Mouse (Mus musculus): ENCODE results near the gene Gss.

Gene Gss

DNA sequence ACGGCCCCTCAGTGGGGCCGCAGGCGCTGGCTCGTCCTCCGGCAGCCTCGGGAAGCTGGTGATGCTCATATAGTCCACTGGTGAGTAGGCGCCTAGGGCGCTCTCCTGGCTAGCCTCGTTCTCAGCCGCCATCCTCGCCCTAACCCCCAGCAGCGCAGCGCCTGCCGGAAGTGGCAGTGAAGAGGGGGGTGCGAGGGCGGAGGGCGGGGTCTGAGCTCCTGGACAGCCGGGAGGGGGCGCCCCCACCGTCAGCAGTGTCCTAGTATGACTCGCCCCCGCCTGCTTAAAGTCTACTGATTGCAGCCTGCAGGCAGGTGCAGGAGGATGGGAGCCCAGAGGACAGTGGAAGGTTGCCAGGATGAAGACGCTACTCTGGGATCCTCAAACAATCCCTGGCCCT lies 77.9 kb downstream of the Gss start:
- DNase-seq (ENCODE audit: low spot score) = peak; percentile 49

DNA sequence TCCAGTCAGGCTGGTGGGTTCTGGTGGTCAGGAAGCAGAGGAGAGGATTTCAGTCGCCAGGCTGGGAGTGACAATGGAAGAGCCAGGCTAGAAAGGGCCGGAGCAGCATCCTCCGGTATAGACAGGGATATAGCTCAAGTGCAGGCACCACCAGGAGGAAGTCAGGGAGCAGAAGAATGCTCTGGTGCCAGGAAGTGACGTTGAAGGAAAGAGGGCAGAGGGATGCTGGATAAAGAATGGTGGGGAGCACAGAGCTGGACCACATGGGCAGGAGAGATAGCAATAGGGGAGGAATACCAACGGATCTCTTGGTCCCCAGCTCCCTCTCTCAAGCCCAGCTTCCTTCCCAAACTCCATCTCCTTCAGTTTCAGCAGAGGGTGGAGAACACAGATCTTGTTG lies 79.1 kb downstream of the Gss start:
- no peak for DNase-seq (ENCODE audit: low spot score)
